Mouse (Mus musculus): ENCODE measurements around the gene Lmf1.

GRCm38 (mm10) chr17:25635387-25635786 is 56.5 kb downstream of the Lmf1 start:
- no peak for TF ChIP-seq GATA1 (IDR thresholded peaks at IDR 0.05; ENCODE audit: borderline replicate concordance, low read length)
- TF ChIP-seq FLI1 (IDR thresholded peaks at IDR 0.05; ENCODE audit: low read length) = no peak

Data from megakaryocyte, embryonic 14.5 days (primary cell).